Mouse (Mus musculus) embryonic fibroblast, embryonic 13.5 days (primary cell): ENCODE data around the gene Ppm1h.

Source experiments
- CTCF ChIP-seq: IDR thresholded peaks from 2 replicates; pipeline ENCODE4 v1.5.1; 2011; ENCODE audit warnings: mild to moderate bottlenecking, control low read depth, low read length, moderate library complexity, borderline replicate concordance; ENCODE audit not compliant: insufficient read depth
- POLR2A ChIP-seq: IDR thresholded peaks from 2 replicates; pipeline ENCODE4 v1.6.1; 2011; ENCODE audit warnings: low read depth, mild to moderate bottlenecking, control low read depth, low read length, moderate library complexity

DNA sequence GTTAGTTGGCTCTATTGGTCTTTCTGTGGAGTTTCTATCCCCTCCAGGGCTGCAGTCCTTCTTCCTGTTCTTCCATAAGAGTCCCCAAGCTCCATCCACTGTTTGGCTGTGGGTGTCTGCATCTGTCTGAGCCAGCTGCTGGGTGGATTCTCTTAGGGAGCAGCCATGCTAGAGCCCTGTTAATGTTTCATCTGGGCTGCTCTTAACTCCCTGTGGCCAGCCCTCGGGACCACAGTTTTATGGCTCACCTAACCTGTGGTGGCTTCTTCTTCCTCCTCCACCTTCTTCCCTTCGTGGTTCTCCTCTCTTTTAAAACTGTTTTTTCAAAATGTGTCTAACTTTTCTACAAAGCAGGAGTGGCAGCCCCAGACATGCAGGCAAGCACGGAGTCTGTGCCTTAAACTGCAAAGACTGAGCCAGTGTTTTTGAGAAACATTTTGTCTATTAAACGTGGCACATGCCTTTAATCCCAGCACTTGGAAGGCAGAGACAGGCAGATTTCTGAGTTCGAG lies 5.3 kb downstream of the Ppm1h start:
- TF ChIP-seq POLR2A (no peak), CTCF (no peak)
